Mouse (Mus musculus) ES-E14 (cell line): ENCODE measurements around the gene Foxn3.

Experiments
- CHD2 ChIP-seq: IDR thresholded peaks from 2 replicates; pipeline ENCODE4 v1.6.1; 2014; ENCODE audit warnings: mild to moderate bottlenecking, low read depth, low read length, inconsistent platforms
- HCFC1 ChIP-seq: IDR thresholded peaks from 2 replicates; pipeline ENCODE4 v1.6.1; 2012; ENCODE audit warnings: low read length, inconsistent platforms, borderline replicate concordance; ENCODE audit not compliant: insufficient read depth
- MAFK ChIP-seq: IDR thresholded peaks from 2 replicates; pipeline ENCODE4 v1.6.1; 2014; ENCODE audit warnings: mild to moderate bottlenecking, low read depth, low read length, inconsistent platforms; ENCODE audit not compliant: insufficient read depth

DNA sequence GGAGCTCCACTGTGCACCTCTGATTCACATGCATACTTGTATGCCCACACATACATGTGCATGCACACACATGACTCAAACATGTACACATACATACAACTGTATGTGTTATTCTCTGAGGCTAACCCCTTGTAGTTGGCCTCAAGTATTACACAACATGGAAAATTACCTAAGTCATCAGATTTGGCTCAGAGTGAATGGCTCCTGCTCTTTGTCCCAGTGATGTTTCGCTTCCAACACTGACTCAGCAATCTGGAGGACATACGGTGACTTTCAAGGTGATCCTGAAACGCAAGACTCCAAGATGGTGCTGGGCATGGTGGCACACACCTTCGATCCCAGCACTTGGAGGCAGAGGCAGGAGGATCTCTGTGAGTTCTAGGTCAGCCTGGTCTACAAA lies 375.7 kb downstream of the Foxn3 start:
- no peak for TF ChIP-seq CHD2
- no peak for TF ChIP-seq HCFC1
- TF ChIP-seq MAFK = peak; percentile 58
